Mouse (Mus musculus) layer of hippocampus, adult 9-10 months (tissue): Measurements from ENCODE around the gene Padi2.

ENCODE experiments used
- DNase-seq: peaks from one replicate; pipeline ENCODE4 v3.0.0; 2022; ENCODE audit warnings: low spot score

Padi2 gene

DNA sequence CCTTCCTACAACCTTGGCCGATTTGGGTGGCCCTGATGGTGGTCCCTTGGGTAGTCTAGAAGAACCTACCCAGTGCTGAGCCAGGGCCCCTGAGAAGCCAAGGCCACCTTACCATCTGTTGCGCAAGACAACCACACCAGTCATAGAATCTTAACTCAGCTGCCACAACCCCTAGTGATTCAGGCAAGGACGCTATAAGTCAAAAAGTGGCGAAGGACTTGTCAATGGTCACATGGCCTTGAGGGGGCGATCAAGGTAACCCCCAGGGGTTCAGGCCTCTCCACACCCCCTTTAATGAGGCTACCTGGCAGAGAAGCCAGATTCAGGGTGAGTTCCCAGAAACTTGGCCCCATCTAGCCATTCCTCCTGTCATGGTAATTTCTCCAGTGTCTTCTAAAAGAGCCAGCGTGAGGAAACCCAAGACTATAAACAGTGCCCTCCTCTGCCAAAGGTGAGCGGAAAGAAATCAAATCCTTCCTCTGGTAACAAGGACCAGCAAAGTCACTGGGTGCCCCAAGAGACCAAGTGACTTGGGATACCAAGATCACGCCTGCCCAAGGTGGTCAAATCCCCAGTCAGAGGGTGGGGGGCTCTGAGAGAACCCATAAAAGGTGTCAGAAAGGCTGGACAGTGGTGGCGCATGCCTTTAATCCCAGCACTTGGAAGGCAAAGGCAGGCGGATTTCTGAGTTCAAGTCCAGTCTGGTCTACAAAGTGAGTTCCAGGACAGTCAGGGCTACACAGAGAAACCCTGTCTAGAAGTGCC is 53.8 kb downstream of the Padi2 start:
- no peak for DNase-seq

DNA sequence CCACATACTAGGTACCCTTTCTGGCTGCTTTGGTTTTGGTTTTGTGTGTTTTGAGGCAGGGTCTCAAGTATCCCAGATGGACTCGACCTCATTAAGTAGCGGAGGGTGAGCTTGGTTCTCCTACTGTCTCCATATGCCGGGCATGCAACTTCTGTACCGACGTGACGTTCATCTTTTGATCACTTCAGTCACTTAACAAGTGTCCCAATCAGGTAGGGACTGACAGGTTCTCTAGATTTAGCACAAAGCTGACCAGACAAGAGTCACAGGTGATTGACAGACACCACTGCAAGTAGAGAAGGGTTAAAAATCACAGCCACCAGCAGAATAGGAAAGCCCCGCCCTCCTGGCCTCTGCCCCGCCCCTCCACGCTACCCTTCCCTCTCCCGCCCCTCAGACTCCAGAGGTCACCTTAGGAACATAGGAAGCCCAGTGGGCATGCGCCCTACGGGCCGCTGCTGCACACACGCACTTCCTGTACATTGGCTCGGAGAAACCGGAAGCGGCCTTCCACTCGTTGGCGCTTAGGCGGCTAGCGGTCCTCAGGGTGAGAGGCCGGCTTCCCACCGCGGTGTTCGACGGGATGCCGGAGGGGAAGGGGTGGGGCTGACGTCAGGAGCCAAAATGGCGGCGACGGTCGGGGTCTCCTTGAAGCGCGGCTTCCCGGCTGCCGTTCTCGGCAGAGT is 54.8 kb downstream of the Padi2 start, which contains the start of gene Sdhb:
Gene Sdhb (plus strand): TSS at position 423 of the 686 bp plus-strand sequence.
- DNase-seq: peak; percentile 86

DNA sequence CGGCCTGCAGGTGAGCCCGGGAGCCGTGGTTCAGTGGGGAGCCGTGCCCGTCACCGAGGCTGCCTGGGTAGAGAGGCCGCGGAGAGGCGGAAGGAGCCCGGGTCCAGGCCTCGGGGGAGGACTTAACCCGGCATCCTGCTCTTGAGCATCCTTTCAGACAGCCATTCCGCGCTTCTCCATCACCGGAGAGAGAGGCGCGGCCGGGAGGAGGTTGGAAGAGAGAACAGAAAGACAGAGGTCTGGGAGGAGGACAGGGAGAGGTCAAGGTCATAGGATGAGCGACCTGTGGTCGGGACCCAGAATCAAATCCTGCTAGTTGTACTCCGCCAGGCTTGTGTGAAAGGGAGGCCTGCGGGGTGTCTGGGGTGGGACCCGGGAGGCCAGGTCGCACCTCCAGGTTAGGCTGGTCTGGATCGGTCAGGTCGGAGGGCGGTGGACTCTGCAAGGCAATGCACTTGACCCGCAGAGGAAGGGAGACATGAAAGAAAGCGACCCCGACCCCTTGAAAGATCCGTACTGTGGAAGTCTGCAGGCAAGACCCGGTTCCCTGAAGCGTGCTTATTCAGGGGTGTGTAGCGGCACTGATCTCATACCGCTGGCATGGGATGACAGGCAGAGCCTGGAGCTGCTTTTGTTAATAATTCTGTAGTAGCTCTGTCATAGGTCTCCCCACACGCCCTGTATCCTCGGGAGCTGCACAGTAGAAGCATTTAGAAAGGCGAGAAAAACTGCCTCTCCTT is 55.5 kb downstream of the Padi2 start:
- no peak for DNase-seq

DNA sequence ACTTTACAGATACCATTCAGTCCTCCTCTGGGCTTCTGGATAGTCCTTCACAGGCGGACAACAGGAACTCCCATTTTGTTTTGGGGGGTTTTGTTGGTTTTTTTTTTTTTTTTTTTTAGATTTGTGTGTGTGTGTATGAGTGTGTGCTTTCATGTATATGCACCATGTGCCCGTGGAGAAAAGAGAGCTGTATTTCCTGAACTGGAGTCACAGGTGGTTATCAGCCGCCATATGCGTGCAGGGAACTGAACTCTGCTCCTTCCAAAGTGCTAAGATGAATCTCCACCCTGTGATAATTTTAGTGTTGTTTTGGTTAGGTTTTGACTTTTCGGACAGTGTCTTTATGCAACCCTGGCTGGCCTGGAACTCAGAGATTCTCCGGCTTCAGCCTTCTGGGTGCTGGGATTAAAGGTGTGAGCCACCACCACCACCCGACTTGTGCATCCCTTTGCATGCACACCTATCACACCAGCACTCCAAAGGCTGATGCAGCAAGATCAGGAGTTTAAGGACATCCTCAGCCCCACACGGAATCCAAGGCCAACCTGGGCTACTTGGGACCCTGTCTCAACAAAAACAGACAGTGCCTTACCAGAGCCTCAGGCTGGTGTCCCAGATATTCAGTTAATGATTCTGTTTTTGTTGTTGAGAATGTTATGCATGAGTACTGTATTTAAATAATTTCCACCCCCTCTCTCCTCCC is 56.2 kb downstream of the Padi2 start:
- no peak for DNase-seq

DNA sequence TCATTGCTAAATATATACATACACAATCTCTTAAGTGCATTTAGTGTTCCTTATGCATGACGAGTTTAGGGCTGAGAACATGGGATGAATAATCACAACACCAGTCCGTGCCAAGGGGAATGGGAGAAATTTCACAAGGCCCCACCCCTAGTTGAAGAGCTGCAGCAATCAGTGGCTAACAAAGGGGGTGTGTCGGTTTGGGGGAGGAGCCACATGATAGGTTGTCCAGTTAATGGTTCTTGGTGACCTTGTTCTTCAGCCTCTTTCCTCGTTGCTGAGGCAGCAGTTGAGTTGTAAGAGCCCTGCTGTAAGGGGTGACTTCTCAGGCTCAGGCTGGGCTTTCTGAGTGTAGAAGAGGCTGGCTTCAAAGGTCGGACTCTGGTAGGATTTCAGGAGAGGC is 56.8 kb downstream of the Padi2 start:
- no peak for DNase-seq

DNA sequence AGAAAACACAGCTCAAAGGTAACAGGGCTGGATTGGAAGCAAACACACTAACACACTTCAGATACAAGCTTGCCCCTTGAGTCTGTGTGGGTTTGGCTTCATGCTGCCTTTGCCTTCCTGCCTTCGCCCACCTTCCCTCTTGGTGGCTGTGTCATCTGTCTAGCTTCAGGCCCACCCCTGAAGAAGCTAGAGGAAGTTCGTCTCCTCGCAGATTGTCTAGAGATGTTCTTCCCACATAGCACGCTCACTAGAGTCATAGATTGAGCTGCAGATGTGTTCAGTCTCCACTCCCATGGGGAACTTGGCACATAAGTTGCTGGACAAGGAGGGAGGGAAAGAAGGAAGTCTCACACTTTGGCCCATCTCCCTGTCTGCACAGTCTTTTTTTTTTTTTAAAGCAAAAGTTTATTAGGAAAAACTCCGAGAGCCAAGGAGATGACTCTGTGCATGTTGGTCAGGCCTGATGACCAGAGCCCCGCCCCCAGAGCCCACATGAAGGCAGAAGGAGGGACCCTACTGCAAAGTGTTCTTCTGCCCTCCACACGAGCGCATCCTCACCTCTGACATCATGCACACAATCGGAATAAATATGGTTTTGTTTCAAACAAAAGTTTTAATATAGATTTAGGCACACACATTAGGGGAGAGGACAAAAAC is 57.9 kb downstream of the Padi2 start:
- no peak for DNase-seq

DNA sequence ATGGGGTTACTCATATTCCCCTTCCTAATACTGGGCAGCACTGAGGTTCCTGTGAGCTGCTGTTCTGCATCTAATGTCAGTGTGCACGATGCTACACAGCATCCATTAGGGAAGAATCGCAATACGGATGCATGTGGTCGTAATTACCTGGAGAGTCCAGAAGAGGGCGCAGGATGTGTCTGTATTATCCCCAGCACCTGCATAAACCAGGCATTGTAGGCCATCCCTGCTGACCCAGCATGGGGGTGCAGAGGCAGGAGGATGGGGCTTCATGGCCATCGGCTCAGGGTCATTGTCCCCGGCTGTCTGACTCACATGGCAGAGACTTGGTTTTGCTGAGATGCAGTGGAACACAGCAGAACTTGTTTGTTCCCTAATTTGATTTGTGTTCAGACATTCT is 58.5 kb downstream of the Padi2 start:
- peak; percentile 80 for DNase-seq

DNA sequence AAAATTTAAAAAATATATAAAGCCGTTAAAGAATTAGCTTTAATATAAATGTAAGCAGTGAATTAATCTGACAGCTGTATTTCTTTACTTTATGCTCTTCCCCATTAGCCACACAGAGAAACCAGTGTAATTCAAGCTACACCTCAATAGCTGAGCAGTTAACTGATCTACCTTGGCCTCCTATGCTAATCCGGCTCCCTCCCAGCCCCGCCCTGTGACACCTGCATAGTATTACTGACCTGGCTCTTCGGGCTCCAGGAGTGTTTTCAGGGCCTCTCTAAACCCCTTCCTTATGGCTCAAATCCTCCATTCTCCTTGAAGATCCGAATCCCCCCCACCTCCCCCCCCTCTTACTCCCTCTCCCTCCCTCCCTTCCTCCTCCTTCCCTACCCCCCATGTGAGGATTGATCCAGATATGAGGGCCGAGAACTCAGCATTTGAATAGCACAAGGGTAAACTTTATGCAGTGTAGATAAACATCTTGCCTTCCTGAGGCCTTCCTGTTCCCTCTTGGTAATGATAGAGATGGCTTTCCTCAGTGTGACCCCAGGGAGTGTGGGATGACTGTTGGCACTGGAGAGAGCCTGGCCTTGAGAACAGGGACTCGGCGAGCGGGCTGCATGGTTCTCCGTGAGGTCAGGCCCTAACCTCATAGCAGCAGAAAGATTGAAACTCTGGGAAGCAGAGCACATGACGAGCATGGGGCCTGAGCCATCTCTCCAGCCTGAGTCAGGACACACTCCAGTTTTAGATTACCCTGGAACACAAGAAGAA is 61.4 kb downstream of the Padi2 start:
- DNase-seq: no peak

DNA sequence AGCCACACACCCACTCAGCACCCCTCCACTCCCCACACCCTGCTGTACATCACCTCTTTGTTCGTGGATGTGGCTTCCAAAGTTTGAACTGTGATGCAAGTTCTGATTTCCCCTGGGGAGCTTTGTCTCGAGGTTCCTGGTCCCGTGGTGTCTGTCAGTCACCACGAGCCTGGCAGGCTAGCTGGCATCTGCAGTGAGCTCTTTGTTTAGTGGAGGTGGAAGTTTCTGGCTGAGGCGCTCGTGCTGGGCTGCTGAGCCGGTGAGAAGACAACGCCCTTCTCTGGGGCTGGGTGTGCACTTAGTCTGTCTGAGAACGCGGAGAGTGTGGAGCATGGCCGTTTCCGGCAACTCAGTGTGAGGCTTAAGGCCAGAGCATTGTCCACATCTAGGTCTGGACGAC is 65.5 kb downstream of the Padi2 start:
- DNase-seq: no peak

DNA sequence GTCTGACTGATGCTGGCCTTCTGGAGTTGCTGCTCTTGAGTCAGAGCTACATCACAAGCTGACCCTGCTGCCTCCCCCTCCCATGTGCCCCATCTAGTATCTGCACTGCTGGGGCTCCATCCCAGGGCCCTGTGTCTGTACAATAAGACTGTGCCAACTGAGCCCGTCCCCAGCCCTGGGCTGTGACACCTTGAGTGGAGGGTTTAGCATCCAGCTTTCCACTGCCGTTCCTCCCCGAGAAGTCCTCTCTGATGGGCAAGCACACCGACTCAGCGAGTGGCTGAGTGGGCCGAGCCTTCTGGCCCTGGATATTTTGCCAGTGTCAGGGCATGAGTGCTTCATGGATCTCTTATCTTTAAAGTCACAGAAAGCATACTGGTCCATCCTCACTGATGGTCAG is 68.3 kb downstream of the Padi2 start:
- no peak for DNase-seq

DNA sequence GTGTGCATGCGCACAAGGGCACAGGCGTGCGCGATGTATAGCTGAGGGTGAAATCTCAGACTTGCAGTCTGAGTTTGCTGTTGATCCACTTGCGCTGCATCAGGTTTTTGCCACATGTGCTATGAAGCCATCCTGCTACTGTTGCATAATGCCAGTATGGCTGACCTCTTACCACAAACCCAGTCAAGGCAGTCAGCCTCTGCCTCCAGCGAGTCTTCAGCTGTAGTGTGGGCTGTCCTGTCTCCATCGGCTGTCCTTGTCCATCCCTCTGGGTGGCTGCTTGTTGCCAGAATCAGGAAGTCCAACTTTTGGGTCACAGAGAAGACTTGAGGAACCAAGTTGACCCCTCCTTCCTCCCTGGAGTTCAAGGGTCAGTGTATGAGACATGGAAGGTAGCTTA is 69.2 kb downstream of the Padi2 start:
- DNase-seq: no peak

DNA sequence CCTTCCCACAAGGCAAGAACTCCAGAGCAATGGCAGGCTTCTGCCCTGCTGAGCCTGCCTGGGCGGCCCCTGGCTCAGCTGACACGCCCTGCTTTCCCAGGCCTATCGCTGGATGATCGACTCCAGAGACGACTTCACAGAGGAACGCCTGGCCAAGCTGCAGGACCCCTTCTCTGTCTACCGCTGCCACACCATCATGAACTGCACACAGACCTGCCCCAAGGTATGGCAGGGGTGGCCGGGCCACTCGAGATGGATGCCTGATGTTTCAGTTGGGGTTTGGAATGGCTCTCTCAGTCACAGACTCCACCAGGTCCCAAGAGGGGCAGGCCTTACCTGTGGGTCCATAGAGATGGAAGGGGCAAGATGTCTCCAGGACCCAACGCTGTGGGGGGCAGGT is 71.1 kb downstream of the Padi2 start:
- no peak for DNase-seq

DNA sequence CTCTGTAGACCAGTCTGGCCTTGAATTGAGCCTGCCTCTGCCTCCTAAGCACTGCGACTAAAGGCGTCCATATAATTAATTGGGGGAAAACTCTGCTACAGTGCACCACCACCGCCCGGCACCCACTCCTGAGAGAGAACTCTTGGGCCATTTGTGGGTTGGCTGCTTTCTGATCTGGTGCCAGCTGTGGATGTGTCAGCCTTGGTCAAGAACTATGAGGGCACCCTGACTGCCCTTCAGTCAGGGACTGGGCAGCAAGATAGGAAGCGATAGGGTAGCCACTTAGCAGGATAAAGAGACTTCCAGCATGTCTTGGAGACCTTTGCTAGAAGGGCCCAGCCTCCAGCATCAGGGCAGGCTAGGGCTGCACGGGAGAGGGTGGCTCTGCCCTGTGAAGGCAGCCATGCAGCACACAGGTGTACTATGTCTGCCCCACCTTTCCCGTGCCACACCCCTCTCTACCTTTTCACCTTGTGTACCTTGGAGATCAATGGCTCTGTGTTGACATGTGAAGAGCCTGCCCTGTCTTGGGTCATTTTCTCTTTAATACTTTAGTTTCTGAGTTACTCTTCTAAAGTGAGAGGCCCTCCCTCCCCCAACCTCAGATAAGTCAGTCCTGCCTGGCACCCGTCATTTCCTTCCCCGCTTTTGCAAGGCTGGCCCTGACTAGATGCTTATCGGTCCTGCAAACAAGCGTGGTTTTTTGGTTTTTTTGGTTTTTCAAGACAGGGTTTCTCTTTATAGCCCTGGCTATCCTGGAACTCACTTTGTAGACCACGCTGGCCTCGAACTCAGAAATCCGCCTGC is 71.9 kb downstream of the Padi2 start:
- no peak for DNase-seq

DNA sequence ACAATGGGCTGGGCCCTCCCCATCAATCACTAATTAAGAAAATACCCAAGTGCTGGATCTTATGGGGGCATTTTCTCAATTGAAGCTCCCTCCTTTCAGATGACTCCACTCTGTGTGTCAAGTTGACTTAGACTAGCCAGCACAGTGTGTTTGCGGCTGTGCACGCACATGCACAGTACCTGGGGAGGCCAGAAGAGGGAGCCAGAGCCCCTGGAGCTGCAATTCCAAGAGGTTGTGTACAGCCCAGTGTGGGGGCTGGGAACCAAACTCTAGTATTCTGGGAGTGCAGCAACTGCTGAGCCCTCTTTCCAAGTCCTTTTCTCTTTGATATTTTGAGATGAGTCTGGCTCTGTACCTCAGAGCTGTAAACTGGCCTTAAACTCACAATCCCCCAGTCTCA is 75.5 kb downstream of the Padi2 start:
- no peak for DNase-seq

DNA sequence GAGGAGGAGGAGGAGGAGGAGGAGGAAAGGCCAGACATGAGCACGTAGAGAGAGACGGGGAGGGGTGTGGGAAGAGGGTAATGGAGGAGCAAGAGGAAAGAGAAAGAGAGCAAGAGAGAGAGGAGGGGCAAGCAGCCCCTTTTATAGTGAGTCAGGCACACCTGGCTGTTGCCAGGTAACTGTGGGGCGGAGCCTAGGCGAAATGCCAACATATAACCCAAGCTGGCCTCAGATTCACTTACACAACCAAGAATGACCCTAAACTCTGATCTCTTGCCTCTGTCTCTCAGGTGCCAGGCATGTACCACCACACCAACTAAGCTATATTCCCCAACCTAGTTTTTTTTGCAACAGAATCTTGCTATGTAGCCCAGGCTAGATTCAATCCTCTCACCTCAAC is 76.7 kb downstream of the Padi2 start:
- DNase-seq: no peak

DNA sequence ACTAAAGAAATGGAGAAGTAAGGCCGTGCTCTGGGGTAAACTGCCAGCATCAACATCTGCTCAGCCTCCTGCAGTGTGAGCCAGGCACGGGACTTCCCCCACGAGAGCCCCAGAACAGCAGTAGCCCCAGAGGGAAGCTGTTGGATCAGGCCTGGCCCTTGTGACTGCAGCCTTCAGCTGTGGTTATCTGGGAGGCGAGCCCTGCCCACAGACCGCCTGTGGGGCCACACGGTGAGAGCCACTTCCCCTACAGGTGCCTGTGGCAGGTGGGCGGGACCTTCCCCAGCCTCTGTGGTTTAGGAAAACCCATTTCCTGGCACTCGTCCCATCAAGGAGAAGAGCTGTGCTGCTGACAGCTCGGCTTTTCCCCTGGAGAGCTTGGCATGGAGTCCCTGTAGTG is 77.3 kb downstream of the Padi2 start:
- DNase-seq: no peak

DNA sequence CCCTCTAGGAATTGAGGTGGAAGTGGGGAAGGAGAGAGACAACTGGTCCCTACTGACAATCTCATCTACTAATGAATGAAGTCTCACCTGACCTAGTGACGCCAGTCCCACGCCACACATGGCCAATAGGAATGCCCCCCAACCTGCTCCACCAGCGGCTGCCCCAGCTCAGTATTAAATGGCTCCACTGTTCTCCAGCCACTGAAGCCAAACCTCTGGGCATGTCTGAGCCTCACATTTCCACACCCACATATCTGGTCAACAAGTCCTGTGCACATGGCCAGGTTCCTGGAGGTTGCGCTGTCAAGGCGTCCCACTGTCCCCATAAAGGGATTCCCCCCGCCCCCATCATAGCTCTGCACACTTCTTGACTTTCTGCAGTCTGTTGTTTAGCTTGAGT is 78.4 kb downstream of the Padi2 start:
- no peak for DNase-seq

DNA sequence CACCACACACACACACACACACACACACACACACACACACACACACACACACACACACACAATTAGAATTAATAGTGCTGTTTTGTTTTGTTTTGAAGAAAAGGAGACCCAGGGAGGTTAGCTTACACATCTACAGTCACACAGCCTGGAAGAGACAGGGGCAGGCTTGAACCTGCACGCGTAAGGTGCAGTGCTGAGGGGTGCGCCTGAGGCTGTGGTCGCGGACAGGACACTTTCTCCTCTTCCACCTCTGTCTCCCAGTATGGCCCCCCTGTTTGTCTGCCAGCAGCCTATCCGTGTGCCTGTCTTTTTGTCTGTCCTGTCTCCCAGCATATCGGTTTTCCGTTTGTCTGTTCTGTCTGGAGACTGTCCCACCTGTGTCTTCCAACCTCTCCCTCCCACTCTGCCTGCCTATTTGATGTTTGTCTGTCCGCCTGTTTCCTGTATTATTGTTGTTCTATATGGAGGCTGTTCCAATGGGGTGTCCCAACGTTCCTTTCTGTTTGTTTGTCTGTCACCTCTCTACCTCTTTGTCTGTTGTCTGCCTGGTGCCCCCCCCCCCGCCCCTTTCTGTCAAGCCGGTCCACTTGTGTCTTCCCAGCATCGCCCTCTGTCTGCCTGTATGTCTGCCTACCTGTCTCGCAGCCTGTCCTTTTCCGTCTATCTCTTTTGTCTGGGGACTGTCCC is 80.0 kb downstream of the Padi2 start:
- no peak for DNase-seq

DNA sequence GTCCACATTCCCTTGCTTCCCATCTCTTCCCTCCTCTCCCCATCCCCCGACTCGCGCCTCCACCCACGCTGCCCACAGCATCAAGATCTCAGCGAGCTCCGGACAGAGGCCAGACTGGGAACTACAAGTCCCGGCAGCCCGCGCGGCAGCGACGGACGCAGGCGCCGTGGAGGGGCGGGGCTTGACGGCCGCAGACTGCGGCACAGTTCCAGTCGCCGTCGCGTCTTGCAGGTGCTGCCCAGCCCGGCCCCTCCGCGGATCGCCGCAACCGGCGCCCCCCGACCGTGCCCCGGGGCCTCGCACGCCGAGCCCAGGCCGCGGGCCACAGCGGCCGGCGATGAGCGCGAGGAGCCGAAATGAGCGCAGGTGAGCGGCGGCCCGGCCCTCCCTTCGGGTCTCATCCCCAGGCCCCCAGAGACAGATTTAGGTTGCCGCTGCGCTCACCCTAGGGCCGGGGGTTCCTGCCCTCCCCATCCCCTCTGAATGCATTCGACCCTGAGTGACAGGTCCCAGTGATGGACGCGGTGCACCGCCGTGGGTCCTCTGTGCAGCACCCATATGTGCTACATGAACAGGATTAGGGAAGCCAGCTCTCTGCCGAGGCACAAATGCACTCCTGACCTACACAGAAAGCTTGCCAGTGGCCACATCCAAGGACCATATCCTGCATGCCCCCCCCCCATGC is 80.7 kb downstream of the Padi2 start, which contains the start of gene Atp13a2:
Gene Atp13a2 (plus strand): TSS at position 163 of the 685 bp plus-strand sequence.
- peak; percentile 75 for DNase-seq
